Mouse (Mus musculus) right cerebral cortex, postnatal 36 days (tissue): Measurements from ENCODE around the gene Dpy19l3.

Source experiments
- DNase-seq, 2 experiments: peaks; one replicate each; pipeline ENCODE4 v3.0.0; 2022; ENCODE audit warnings: low spot score in 2 of 2, mixed read lengths in 1 of 2

Dpy19l3 gene

DNA sequence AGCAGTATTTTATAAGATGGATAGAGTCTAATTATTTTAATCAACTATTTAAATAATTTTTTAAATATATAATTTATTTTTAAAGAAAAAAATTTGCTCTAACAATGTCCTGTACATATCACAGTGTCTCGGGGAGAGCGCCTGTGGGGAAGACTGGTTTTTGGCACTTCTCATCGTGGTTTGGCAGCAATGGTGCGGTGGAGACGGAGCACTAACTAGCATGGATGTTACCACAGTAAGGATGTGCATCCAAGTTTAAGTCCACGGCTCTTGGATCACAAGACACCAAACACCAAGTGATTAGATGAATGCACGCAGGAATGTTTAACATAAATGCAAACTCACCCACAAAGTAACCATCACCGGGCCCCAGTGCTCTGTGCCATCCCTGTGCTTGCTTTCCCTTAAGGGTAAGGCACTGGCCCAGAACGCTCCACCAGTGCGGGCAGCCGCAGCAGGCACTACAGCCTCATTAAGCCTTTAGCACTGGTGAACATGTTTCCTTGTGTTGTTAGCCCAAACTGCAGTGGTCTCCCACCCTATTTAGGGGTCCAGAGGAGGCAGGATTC lies 65.4 kb downstream of the Dpy19l3 start:
- no peak for DNase-seq

DNA sequence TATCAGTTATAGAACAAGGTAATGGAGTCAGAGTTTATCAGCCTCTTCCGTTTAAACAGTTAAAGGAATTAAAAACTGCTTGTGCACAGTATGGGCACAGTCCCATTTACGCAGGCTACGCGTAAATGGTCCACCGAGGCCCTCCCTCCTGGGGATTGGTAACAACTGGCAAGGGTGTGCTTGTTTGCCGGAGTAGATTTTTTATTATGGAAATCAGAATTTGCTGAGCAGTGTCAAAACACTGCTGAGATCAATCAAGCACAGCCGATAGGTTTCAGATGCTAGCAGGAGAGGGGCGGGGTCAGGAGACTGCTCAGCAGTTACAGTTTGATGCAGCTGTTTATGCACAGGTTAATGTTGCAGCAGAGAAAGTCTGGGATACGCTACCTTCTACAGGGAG lies 66.0 kb downstream of the Dpy19l3 start:
- DNase-seq: no peak

DNA sequence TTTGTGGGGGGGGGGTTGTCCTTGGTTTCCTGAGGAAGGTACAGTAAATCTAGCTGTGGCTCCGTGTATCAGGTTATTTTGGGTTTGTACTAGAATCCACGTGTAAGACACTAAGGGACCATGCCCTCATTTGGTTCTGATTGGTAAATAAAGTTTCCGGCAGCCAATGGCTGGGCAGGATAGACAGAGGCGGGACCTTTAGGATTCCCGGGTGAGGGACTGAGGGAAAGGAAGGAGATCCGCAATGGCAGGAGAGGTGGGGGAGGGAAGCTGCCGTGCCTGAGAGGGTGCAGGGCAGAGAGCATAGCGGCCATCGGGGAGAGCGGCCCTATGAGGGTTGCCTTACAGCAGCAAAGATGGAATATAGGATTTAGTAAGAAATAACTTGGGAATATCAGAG lies 67.0 kb downstream of the Dpy19l3 start:
- no peak for DNase-seq

GRCm38 (mm10) chr7:35686756-35687155 lies 67.5 kb downstream of the Dpy19l3 start:
- no peak for DNase-seq

GRCm38 (mm10) chr7:35686216-35686615 lies 68.0 kb downstream of the Dpy19l3 start:
- DNase-seq: no peak

- DNase-seq: no peak
These were observed 70.7 kb downstream of the Dpy19l3 start for GRCm38 (mm10) chr7:35683409-35684122.

- no peak for DNase-seq
These were observed 72.7 kb downstream of the Dpy19l3 start for GRCm38 (mm10) chr7:35681559-35681958.

GRCm38 (mm10) chr7:35678976-35679375 lies 75.3 kb downstream of the Dpy19l3 start:
- DNase-seq: no peak

GRCm38 (mm10) chr7:35668066-35669041 lies 85.9 kb downstream of the Dpy19l3 start:
- DNase-seq: peak in 1 of 2 experiments; percentile 5

DNA sequence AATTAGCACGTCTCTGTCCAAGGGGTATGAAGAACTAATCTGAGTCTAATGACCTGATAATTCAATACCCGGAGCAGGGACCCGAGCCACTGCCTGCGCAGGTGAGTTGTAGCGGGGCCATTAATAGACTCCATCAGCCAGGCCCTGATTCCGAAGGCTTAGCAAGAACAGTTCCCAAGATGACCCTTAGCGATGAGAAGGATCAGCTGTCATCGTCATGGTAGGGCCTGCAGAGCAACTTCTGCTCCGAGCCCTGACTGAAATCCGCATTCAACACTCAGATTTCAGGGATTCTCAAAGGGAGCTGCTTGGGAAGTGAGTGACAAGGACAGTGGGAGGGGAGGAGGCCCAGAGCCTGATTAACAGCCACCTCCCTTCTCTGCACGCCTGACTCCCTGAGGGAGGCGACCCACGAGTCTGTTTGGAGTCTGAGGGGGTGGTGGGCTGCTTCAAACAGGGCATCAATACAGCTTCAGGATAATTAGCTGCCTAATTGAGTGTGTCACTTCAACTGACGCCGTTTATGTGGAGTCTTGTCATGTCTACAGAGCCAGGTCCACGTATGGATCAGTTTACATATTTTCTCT lies 90.4 kb downstream of the Dpy19l3 start:
- DNase-seq: no peak

DNA sequence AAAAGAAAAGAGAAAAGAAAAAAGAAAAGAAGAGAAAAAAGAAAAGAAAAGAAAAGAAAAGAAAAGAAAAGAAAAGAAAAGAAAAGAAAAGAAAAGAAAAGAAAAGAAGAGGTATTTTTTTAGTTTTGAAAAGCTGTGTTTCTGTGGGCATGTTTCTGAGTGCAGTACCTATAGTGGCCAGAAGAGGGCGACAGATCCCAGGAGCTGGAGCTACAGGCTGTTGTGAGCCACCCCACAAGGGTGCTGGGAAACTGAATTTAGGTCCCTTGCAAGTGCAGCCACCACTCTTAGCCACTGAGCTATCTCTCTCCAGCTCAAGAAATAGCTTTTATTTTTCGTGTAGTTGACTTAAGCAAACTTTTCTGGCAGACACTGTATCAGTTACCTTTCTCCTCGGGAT lies 95.1 kb downstream of the Dpy19l3 start:
- DNase-seq: no peak

DNA sequence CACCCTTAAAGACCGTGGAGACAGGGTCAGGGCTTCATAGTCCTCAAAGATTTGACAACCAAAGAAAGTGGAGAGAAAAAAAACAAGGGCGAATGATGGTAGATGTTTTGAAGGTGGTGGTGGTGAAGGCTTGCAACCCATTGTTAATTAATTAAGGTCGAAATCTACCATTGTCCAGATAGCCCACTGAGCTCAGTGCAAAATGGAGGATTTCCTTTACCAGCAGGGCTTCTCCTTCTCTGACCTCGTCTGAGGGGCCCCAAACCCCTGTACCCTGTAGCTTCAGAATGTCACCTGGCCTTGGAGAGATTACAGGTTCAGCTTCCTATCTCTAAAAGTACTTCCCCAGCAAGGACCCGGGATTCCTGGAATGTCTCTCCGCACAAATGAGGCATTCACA lies 96.4 kb downstream of the Dpy19l3 start:
- no peak for DNase-seq

DNA sequence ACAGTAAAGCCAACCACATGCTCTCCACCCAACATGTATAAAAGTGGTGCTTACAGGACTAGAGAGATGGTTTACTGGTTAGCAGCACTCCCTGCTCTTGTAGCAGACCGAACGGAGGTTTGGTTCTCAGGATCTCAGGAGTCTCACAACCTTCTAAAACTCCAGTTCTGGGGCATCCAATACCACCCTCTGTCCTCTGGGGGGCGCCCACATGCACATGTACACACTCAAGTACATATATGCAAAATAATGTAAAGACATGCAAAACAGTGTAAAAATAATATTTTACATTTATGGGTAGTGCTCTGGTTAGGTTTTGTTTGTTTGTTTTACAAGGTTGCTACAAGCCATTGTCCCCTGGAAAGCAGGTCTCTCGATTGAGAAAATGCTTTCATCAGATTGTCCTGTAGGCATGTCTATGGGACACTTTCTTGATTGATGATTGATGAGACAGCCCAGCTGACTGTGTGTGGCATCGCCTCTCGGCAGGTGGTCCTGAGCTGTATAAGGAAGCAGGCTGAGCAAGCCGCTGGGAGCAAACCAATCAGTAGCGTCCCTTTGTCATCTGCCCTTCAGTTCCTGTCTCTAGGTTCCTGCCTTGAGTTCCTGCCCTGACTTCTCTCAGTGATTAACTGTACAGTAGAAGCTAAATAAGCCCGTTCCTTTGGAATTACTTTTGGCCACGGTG lies 102.5 kb downstream of the Dpy19l3 start:
- no peak for DNase-seq

DNA sequence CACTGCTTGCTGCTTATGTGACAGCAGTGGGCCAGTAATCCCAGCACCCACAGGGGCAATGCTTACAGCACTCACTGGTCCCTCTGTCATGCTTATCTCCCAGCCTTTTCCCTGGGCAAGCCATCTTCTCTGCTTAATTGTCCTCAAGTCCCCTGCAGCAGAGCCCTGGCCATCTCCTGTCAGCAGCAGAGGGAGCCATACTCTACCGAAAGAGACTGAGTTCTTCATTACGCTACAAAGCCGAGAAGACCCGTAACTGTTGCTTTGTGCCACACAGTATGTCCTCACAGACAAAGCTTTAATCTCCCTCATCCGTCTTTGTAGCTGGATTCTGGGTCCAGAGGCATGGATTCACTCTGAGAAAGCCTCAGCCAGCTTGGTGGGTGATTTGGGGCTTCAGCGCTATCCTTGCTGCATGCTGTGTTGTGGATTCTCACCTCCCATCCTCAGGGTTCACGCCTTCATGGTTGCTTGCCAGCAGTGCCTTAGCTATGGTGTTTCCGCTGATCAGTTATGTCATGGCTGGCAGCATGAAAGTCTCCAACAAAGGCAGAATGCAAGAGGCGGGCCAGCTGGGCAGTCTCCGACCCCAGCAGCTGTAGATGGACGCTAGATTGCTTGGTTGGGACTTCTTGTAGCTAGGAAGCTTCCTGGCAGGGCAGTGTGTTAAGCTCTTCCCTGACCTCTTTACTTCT lies 103.4 kb downstream of the Dpy19l3 start:
- DNase-seq: peak in 1 of 2 experiments; percentile 34

- DNase-seq: no peak
These were observed 105.2 kb downstream of the Dpy19l3 start for GRCm38 (mm10) chr7:35649071-35649470.

GRCm38 (mm10) chr7:35648239-35649069 lies 105.8 kb downstream of the Dpy19l3 start:
- DNase-seq: no peak

GRCm38 (mm10) chr7:35647101-35647698 lies 107.1 kb downstream of the Dpy19l3 start, which contains the start of gene Pdcd5:
Gene Pdcd5 (minus strand): TSS chr7:35647521.
- peak; percentile 95 to 96 for DNase-seq

GRCm38 (mm10) chr7:35646317-35647081 lies 107.8 kb downstream of the Dpy19l3 start:
- no peak for DNase-seq

- no peak for DNase-seq
These were observed 114.2 kb downstream of the Dpy19l3 start for GRCm38 (mm10) chr7:35640072-35640471.
